Mouse (Mus musculus) small intestine, adult 2 months (tissue): ENCODE results near the gene Bloc1s6.

Experiments
- CTCF ChIP-seq: fragments of 200-500 bp; IDR thresholded peaks from 2 replicates; pipeline ENCODE4 v1.5.1; 2012; ENCODE audit warnings: low read depth, mild to moderate bottlenecking, control low read depth, inconsistent platforms, low read length, moderate library complexity, mixed read lengths; ENCODE audit not compliant: insufficient replicate concordance, insufficient read length; ENCODE audit errors: extremely low read depth
- POLR2A ChIP-seq: fragments of 200-500 bp; IDR thresholded peaks from 2 replicates; pipeline ENCODE4 v1.6.1; 2012; ENCODE audit warnings: low read depth, mild to moderate bottlenecking, control low read depth, inconsistent platforms, low read length, moderate library complexity

DNA sequence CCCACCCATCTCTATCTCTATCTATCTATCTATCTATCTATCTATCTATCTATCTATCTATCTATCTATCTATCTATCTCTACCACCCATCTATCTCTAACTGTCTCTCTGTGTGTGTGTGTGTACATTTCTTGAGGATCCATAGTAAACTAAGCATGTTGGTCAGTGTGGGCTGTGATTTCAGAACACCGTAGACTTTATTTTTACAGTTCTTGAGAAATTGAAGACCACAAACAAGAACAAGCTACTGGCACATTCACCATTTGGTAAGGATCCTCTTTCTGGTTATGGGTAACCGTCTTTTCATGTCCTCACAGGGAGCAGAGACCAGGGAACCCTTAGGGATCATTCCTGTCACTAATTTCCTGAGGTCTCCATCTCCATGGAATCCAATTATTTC lies 25.5 kb upstream of the Bloc1s6 start:
- TF ChIP-seq POLR2A (no peak), CTCF (no peak)
